Mouse (Mus musculus): ENCODE results near the gene Mvb12b.
A peak's percentile ranks its signal among the peaks of the same experiment; 100 is the strongest.
"Not testable (repeated sequence)": the region's sequence is repeated elsewhere in the genome, so short reads cannot be mapped to it uniquely, and the experiment has no call there.

Gene Mvb12b

GRCm38 (mm10) chr2:33887328-33888099, at the start of gene Mvb12b:
Mvb12b (minus strand) TSS chr2:33887946.
- DNase-seq (ENCODE audit: low spot score) = peak; percentile 79

GRCm38 (mm10) chr2:33935756-33936155, 48.0 kb upstream of the Mvb12b start:
- no peak for DNase-seq (ENCODE audit: low spot score)

GRCm38 (mm10) chr2:33933606-33934510, 46.1 kb upstream of the Mvb12b start:
- DNase-seq (ENCODE audit: low spot score) = peak; percentile 11

- no peak for DNase-seq (ENCODE audit: low spot score)
Observed at GRCm38 (mm10) chr2:33931161-33931560, 43.4 kb upstream of the Mvb12b start.

GRCm38 (mm10) chr2:33925288-33925687, 37.5 kb upstream of the Mvb12b start:
- no peak for DNase-seq (ENCODE audit: low spot score)

GRCm38 (mm10) chr2:33923482-33923881, 35.7 kb upstream of the Mvb12b start:
- DNase-seq (ENCODE audit: low spot score) = no peak

GRCm38 (mm10) chr2:33922466-33922865, 34.7 kb upstream of the Mvb12b start:
- DNase-seq (ENCODE audit: low spot score) = no peak

GRCm38 (mm10) chr2:33919934-33920615, 32.3 kb upstream of the Mvb12b start:
- peak; percentile 7 for DNase-seq (ENCODE audit: low spot score)

- DNase-seq (ENCODE audit: low spot score) = no peak
Observed at GRCm38 (mm10) chr2:33918824-33919223, 31.1 kb upstream of the Mvb12b start.

GRCm38 (mm10) chr2:33918318-33918717, 30.6 kb upstream of the Mvb12b start:
- no peak for DNase-seq (ENCODE audit: low spot score)

GRCm38 (mm10) chr2:33916603-33917002, 28.9 kb upstream of the Mvb12b start:
- DNase-seq (ENCODE audit: low spot score) = no peak

- no peak for DNase-seq (ENCODE audit: low spot score)
Observed at GRCm38 (mm10) chr2:33914998-33915397, 27.3 kb upstream of the Mvb12b start.

- no peak for DNase-seq (ENCODE audit: low spot score)
Observed at GRCm38 (mm10) chr2:33914334-33914733, 26.6 kb upstream of the Mvb12b start.

GRCm38 (mm10) chr2:33913598-33913997, 25.9 kb upstream of the Mvb12b start:
- not testable (repeated sequence) for DNase-seq (ENCODE audit: low spot score)

- DNase-seq (ENCODE audit: low spot score) = no peak
Observed at GRCm38 (mm10) chr2:33912741-33913140, 25.0 kb upstream of the Mvb12b start.

GRCm38 (mm10) chr2:33908374-33908773, 20.6 kb upstream of the Mvb12b start:
- DNase-seq (ENCODE audit: low spot score) = peak; percentile 40

- no peak for DNase-seq (ENCODE audit: low spot score)
Observed at GRCm38 (mm10) chr2:33907174-33907573, 19.4 kb upstream of the Mvb12b start.

GRCm38 (mm10) chr2:33895829-33896228, 8.1 kb upstream of the Mvb12b start:
- no peak for DNase-seq (ENCODE audit: low spot score)

GRCm38 (mm10) chr2:33893151-33893550, 5.4 kb upstream of the Mvb12b start:
- no peak for DNase-seq (ENCODE audit: low spot score)

GRCm38 (mm10) chr2:33892354-33892753, 4.6 kb upstream of the Mvb12b start:
- no peak for DNase-seq (ENCODE audit: low spot score)

- no peak for DNase-seq (ENCODE audit: low spot score)
Observed at GRCm38 (mm10) chr2:33888100-33888385, 297 bp upstream of the Mvb12b start.

Data from yolk sac, embryonic 10.5 days (tissue).